Mouse (Mus musculus) hematopoietic stem cell, adult 5-6 weeks (primary cell): ENCODE data around the gene Rps3. TPM values are rescaled to one million over a fixed set of nuclear protein-coding genes. Genes with fewer than 3 reads are reported as not detected.
A peak's percentile ranks its signal among the peaks of the same experiment; 100 is the strongest.

Source experiments
- ATAC-seq, 2 experiments: fragments of 125-278 bp in 1 of 2; replicated peaks in 1 of 2; 2 replicates each; pipeline ENCODE4 v1.8.0; 2016 to 2017; ENCODE audit warnings: inconsistent platforms in 2 of 2, mild to moderate bottlenecking in 2 of 2, moderate number of reproducible peaks in 2 of 2, low read depth in 1 of 2, moderate TSS enrichment in 1 of 2; ENCODE audit not compliant: low FRiP score in 2 of 2, poor library complexity in 2 of 2, severe bottlenecking in 2 of 2, insufficient read depth in 1 of 2, low TSS enrichment in 1 of 2
- total RNA-seq: library from RNA; stranded (forward); fragments of 172-1452, 232-1000 nt; gene quantifications from 2 replicates; pipeline ENCODE4 v1.2.3, GENCODE M21; 2017

Rps3 gene
- total RNA-seq, 1 experiment from 2014 or later = 2,540 TPM

GRCm38 (mm10) chr7:99484679-99485078 lies 1.1 kb upstream of the Rps3 start:
- ATAC-seq = no peak

- ATAC-seq = no peak
Measured at GRCm38 (mm10) chr7:99483924-99484319, 384 bp upstream of the Rps3 start.

- ATAC-seq = no peak
Measured at GRCm38 (mm10) chr7:99482637-99483036, 901 bp downstream of the Rps3 start.

- no peak for ATAC-seq
Measured at GRCm38 (mm10) chr7:99477235-99477634, 6.3 kb downstream of the Rps3 start.

GRCm38 (mm10) chr7:99476558-99477114 lies 6.9 kb downstream of the Rps3 start:
- no peak for ATAC-seq

- ATAC-seq = no peak
Measured at GRCm38 (mm10) chr7:99475562-99475911, 8.0 kb downstream of the Rps3 start.

- ATAC-seq = no peak
Measured at GRCm38 (mm10) chr7:99474836-99475561, 8.5 kb downstream of the Rps3 start.

GRCm38 (mm10) chr7:99473638-99474407 lies 9.7 kb downstream of the Rps3 start:
- ATAC-seq = no peak

- no peak for ATAC-seq
Measured at GRCm38 (mm10) chr7:99471578-99471977, 12.0 kb downstream of the Rps3 start.

- peak; percentile 38 to 40 for ATAC-seq
Measured at GRCm38 (mm10) chr7:99469680-99470405, 13.7 kb downstream of the Rps3 start.

- ATAC-seq = peak; percentile 33 to 46; a peak in 3 of 4 replicates
Measured at GRCm38 (mm10) chr7:99468283-99469132, 15.0 kb downstream of the Rps3 start.

GRCm38 (mm10) chr7:99467916-99468282 lies 15.6 kb downstream of the Rps3 start:
- ATAC-seq = peak; percentile 50 to 52

GRCm38 (mm10) chr7:99465811-99466210 lies 17.7 kb downstream of the Rps3 start, which contains the start of gene Klhl35:
Gene Klhl35, plus strand, starts transcription at chr7:99466004.
- no peak for ATAC-seq

GRCm38 (mm10) chr7:99463120-99463519 lies 20.4 kb downstream of the Rps3 start:
- ATAC-seq = no peak

- no peak for ATAC-seq
Measured at GRCm38 (mm10) chr7:99459888-99460652, 23.5 kb downstream of the Rps3 start.

- ATAC-seq = no peak
Measured at GRCm38 (mm10) chr7:99458849-99459248, 24.7 kb downstream of the Rps3 start.
